Mouse (Mus musculus): ENCODE data around the gene Naa20.

Gene Naa20

DNA sequence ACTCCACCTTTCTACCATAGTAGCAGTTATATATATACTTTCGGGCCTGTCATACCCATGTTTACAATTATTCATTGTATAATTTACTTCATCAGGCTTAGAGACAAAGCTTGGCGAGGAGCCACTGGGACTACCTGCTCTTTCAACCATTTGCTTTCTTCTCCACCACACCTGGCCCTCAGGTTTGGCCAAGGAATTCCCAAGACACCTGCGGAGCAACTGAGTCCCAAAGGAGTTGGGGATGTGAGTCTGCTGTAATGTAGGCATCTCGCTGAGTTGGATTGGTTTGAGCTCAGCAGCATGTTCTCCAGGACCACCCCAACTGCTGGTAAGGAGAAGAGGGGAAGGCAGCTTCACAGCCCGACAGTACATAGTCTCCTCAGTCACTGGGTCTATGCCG, at the start of gene Naa20:
Gene Naa20, plus strand, starts transcription at position 239 of the 400 bp plus-strand sequence.
- DNase-seq: no peak

DNA sequence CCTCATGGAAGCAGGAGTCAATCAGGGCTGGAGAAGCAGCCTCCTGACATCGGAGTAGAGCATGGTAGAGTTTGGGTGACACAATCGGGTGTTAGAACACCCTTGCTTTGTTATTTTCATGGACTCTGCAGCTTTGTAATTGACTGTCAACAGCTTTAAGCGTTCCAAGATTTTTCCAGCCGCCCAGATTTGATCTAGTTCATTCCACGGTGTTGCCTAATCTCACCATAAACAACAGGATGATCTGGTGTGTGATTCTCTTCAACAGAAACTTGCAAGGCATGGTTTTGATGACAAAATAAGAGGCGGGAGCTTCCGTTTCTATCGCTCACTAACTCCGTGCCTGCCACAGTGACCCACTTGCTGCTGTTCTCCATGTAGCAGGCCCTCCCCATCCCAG, 46.1 kb upstream of the Naa20 start:
- no peak for DNase-seq

GRCm38 (mm10) chr2:145857864-145858263, 44.0 kb upstream of the Naa20 start:
- no peak for DNase-seq

DNA sequence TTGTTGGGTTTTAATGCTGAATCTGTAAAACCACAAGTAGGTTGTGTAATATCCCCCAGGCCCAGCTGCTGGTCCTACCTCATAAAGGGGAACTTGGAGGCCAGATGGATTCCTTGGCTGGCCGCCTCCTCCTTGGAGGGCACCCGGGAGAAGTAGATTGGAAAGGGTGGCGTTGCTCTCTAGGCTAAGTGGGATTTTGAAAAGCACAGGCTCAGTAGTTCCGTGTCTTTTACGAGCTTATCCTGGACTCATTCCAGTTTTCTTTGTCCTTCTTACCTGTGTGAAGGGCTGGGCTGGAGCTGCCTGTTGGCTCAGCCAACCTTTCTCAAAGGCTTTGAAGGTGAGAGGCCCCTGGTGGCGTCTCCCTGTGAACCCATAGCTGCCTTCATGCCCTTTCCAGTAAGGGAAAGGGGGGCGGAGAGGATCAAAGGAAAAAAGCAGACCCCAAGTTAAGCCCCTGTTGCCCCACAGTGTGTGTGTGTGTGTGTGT, 42.4 kb upstream of the Naa20 start:
- DNase-seq: no peak

DNA sequence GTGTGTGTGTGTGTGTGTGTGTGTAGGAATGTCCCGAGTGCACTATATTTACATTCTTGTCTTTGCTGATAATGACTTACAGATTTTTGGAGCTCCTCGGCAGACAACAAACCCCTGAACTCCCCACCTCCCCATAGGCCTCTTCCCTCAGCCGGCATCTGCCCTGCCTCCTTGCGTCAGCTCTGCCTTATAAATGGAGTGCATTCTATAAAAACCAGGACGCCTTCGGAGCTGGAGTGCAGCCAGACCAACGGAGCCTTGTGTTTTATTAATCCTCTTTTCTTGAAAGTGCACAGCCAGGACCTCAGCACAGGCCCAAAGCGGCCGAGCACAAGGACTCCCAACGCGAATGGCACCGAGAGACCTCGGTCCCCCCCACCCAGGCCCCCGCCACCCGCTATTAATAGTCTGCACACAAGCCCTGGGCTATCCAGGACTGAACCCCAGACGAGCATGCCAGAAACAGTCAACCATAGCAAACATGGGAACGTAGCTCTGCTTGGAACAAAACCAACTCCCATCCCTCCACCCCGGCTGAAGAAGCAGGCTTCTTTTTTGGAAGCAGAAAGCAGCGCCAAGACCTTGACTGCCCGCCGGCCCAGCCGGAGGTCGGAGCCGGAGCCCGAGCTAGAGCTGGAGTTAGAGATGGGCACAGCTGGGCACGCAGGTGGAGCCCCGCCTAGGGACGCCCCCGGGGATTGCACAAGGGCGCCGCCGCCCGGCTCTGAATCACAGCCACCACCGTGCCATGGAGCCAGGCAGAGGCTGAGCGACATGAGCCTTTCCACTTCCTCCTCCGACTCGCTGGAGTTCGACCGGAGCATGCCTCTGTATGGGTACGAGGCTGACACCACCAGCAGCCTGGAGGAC, 41.7 kb upstream of the Naa20 start:
- peak; percentile 11 to 17 for DNase-seq

DNA sequence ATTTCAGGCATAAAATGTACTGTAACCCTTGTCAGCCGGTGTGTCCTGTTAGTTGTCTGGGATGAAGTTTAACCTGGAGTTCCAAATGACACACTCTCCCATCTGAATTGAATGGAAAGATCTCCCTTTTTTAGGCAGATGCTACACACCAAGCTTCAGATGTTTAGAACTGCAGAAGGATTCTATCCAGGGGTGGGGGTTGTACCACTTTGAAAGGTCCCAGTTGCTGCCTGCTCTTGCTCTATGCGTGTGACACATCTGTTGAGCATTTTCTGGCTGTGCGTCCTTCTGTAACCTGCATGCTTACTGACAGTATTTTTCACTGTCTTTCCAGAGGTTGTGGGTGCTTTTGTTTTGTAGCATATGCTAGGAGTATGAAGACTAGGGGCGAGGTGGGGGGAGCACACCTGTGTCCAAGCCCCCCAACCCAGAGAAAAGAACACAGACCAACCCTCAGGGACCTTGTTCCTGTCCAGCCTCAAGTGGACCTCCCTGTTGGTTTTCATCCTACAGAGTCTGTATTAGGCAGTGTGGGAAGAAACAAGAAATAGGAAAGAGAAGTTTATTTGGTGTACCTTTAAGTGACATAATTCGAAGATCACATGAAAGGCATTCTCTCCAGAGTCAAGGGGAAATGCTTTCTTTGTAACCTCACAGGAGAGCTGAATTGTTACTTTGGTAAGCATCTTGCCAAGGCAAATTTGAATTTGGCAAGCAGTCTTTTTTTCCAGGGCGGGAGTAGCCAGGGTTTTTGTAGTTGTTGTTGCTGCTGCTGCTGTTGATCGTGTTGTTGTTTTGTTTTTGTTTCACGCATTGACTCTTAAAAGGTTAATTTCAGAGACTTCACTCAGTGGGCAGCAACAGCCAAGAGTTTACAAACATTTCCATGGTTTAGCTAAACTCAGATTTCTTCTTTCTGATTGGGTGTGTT, 40.4 kb upstream of the Naa20 start:
- no peak for DNase-seq

DNA sequence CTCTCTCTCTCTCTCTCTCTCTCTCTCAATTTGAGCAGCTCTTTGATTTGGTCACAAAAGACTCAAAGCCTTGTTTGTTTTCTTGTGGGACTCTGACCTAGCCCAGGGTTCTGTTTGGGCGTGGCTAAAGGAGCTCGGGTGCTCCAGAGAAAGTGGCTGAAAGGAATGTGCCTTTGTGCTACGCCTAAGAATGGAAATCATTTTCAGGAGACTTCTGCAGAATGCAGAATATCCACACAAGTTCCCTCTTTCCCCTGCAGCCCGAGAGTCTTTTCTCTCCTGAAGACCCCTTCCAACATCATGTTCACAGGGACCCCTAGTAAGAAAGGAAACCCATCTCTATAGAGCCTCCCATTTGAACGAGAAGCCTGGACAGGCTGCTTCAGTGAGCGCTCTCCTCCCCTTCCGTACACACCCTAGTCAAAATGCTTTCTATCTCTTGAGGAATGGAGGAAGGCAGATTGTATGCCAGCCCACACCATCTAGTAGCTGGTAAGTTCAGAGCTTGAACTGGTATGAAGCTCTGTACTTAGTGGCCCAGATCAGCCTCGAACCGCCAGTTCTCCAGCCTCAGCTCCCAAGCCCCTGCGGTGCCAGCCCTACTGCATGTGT, 39.6 kb upstream of the Naa20 start:
- no peak for DNase-seq

DNA sequence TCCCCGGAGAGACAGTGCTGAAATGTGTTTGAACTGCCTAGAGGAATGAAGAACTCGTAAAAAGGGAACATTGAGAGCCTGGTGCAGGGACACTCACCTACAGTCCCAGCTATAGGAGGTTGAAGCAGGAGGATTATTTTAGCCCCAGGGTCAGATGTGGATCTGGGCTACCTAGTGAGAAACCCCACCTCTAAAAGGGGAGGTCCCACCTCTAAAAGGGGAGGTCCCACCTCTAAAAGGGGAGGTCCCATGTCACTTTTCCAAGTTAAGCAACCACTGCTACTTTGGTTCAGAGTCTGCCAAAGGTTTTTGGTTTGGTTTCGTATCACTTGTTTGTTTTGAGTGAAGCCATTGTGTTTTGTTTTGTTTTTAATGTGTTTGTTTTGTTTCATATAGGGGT, 36.6 kb upstream of the Naa20 start:
- DNase-seq: no peak

DNA sequence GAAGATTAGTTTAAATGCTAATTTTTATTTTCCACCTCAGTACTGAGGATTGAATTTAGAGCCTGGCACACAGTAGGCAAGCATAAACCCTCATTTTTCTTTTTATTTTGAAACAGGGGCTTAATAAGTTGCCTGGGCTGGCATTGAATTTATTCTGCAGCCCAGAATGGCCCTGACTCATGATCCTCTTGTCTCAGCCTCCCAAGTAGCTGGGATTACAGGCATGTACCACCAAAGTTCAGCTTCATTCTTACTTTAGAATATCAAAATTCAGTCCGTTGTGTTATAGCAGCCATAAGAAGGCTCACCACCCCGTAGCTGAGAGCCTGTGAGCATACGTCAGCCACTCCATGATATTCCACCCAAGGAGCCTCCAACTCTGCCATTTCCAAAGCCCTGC, 35.7 kb upstream of the Naa20 start:
- no peak for DNase-seq

DNA sequence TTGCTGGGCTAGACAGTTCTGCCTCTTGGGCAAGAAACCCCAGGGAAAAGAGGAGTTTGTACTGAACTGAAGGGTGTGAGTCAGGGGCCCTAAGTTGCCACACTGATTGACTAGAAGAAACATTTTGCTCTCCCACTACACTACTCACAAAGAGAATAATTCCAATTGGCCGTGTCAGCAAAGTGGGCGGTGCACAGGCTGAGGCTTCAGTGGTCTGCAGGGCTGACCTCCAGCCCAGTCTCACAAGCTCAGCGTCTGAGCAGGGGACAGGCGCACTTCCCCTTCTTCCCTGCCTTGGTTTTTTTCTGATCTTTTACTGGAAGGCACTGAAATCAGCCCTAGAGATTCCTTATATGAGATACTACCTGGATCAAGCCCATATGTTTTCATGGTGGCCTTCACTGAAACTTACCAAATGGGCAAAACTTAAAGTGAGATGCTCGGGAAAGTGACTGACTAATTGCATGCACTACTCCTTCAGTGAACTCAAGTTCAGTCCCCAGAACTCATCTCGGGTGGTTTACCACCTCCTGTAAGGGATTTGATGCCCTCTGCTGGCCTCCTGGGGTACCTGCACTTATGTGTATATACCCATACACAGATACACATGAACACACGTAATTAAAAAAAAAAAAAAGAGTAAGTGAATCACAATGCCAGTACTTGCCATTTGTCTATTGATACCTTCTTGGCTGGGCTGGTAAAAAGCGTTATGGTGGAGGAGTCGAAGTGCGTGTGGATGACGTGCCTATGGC, 35.0 kb upstream of the Naa20 start:
- DNase-seq: no peak

DNA sequence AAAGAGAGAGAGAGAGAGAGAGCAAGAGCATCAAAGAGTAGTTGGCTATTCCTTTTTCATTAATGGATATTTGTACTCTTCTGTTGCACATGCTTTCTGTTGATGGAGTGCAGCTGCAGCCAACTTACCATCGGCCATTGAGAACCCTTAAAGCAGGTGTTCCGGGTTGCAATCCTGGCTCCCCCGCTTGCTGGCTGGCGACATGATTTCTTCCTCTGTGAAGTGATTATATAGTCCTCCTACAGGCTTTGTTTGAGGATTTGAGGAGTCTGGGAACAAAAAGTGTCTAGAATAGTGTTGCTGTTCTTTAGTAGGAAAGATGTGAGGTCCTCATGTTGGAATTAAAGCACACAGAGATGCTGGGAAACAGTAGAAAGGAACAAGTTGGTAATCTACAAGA, 30.6 kb upstream of the Naa20 start:
- DNase-seq: no peak

DNA sequence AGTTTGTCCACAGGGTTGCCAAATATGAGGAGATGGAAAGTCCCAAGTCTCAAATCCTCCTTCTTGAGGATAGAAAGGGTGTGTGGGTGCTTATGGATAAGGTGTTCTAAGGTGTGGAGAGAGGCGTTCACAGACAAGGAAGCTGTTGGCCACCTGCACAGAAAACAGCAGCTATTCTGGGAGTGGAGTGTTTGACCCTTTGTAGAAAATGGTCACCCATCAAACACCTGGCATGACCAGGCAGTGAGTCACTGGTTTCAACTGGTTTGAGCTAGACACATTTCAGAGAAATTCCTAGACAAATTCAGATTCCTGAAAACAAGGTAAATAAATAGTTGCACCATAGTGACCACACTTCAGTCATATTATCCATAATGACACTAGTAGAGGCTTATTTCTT, 29.8 kb upstream of the Naa20 start:
- no peak for DNase-seq

GRCm38 (mm10) chr2:145873953-145874352, 27.9 kb upstream of the Naa20 start:
- no peak for DNase-seq

DNA sequence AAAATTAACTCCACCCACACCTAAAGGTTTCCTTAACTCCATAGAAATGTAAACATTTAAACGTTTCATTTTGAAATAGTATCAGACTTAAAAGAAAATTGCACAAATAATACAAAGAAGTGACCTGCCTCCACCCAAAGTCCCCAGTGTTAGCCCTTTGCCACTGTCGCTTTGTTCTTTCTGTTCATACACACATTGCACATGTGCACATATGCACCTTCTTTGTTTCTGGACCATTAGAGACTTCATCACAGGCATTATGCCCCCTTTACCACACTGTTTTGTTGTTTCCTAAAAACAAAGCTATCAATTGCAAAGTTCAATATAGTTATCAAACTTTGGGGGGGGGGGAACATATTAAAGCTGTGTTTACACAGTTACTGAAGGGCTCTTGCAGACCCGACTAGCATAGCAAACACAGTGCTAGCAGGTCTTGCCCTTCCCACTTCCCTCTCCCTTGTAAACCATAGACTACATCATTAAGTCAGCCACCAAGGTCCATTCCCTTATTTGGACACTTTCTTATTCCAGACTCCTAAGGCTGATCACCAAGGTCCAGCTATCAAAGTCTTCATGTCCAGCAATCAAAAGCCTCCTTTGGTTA, 26.9 kb upstream of the Naa20 start:
- no peak for DNase-seq

GRCm38 (mm10) chr2:145877191-145877590, 24.7 kb upstream of the Naa20 start:
- no peak for DNase-seq

DNA sequence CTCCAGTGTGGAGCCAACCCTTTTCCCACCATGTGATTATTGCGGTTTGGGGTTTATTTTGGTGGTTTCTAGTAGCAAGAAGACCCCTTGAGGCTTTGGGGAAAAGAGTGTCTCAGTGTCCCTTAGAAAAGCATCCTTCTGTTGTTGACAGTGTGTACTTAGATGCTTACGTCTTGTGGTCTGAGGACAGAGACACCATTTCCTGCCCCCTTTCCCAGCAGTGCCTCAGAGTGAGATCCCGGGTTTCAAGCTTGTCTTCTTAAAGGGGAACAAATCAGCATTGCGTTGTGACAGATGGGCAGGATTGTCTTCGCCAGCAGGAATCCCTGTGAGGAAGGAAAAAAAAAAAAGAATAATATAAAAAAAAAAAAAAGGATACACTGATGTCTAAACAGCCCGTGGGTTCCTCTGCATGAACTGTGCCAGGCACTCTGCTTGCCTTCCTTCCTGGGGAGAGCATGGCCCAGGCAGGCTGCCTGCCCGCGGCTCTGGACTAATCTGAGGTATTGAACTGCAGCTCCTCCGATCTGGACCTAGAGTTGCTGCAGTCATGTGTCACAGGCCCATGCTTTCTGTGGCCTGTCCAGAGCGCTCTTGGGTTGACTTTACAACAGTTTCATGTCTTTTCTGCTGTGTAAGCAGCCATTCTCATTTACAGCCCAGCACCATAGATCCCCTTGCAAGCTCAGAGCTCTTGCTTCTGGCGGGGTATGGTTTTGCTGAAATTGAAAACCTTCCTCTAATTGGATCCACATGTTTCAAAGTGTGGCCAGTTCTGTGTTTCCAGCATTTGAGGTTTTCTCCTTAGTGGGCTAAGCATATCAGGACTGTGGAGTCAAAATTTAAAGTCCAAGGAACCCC, 20.8 kb upstream of the Naa20 start:
- DNase-seq: no peak

DNA sequence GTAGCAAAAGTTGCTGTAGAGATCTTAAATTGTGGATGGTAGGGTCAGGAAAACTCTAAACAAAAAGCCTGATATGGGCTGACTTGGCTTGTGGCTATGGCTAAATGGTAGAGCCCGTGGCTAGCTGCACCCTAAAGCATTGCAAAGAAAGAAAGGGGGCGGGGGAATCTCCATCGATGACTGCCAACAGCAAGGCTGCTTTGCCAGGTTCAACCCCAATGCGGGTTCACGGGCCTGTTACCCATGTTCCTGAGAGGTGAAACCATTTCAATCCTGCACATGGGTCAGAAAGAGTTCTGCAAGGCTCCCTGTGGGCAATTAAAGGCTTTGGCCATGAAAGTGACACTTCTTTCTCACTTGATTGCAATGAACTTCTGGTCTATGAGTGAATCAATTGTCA, 20.0 kb upstream of the Naa20 start:
- DNase-seq: no peak

GRCm38 (mm10) chr2:145882398-145882797, 19.5 kb upstream of the Naa20 start:
- no peak for DNase-seq

- no peak for DNase-seq
Measured at GRCm38 (mm10) chr2:145884036-145884912, 17.6 kb upstream of the Naa20 start.
